Mouse (Mus musculus) spleen, postnatal 14 days (tissue): ENCODE measurements around the gene Bak1.

ENCODE experiments used
- DNase-seq, 2 experiments: peaks; one replicate each; pipeline ENCODE4 v3.0.0; 2021 to 2022; ENCODE audit warnings: low spot score in 2 of 2

Bak1 gene

DNA sequence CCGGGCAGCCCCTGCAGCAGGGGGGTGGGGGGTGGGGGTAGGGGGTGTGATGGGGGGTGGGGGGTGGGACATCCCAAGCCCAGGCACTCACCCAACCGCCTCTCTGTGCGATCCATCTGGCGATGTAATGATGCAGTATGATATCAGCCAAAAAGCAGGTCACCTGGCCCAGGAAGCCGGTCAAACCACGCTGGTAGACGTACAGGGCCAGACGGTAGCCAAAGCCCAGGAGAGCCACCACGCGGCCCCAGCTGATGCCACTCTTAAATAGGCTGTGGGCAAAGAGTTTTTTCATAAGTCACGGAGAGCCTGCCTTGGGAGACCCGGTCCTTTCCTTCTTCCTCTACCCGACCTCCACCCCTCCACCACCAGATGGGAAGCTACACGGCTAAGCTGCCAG is 7.7 kb downstream of the Bak1 start:
- no peak for DNase-seq

DNA sequence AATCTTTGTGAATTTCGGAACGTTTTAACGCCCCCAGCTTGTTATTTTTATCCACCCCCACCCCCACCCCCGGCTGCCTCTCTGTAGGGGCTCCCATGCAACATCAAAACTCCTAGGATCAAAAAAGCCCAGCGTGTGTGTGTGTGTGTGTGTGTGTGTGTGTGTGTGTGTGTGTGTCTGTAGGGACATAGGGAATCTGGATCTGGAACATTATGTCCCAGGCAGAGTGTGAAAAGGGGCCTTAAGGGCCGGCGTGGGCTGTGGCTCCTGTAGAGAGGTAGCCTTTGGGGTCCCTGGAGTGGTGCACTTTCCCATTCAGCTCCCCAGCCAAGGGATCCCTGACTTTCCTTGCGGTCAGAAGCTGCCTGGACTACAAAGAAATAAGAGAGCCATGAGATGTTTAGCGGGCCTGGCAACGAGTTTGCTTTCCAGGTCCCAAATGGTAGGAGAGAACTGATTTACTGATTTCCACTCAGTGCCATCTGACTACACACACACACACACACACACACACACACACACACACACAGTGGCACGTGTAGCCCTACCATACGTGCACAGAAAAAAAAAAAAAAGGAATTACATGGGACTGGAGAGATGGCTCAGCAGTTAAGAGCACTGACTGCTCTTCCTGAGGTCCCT is 10.1 kb downstream of the Bak1 start:
- DNase-seq: no peak

DNA sequence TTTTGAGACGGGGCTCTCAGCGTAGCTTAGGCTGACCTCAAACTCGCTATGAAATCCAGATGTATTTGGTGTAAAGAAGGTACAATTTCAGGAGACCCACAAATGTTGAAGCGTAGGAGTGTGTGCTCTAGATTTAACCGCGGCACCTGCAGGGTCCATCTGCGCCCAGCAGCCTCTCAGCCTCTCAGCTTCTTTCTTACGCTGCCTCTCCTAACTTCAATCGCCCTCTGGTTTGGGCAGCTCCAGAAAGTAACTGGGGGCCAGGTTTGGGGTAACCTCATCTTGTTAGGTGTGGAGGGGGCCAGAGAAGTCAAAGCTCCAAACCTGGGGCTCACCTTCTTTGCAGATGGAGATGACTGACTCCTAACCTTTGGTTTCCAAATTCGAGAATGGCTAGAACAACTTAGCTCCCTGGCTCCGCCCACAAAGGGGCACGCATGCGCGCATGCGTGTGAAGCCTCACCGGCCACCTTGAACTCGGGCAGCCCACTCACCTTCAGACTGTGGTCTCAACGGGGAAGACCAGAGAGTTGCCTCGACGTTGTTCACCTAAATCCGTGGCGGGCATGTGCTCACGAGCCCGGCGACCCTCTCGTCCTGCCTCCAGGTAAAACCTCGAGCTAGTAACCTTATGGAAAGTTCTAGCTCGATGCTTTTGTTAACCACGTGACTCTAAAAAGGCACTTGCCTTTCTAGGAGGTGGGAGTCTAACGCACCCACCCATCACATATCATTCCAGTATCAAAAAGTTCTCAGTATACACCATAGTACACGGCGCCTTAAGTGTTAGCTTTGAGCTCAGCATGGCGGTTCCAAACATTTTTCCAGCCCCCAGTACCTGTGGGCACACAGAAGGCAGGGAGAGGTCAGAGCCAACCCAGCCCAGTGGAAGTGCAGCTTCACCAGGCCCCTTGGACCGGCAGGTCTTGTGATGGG is 11.0 kb downstream of the Bak1 start:
- peak; percentile 77 to 84 for DNase-seq

DNA sequence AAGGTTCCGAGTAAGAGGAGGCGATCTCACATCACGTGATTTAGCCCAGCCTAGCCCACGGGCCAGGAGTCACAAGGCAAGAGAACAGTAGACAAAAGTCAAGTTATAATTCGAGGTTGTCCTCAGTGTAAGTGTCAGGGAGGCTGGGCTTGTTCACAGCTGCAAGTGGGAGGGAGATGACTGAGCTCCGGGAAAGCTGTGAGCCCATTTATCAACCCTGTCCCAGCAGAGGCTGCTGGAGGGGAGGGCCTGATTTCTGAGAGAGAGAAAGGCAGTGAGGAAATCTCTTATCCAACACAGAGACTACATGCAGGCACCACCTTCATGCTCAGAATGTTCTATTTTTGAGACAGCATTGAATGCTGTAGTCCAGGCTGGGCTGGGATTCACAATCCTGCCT is 15.9 kb downstream of the Bak1 start:
- no peak for DNase-seq

DNA sequence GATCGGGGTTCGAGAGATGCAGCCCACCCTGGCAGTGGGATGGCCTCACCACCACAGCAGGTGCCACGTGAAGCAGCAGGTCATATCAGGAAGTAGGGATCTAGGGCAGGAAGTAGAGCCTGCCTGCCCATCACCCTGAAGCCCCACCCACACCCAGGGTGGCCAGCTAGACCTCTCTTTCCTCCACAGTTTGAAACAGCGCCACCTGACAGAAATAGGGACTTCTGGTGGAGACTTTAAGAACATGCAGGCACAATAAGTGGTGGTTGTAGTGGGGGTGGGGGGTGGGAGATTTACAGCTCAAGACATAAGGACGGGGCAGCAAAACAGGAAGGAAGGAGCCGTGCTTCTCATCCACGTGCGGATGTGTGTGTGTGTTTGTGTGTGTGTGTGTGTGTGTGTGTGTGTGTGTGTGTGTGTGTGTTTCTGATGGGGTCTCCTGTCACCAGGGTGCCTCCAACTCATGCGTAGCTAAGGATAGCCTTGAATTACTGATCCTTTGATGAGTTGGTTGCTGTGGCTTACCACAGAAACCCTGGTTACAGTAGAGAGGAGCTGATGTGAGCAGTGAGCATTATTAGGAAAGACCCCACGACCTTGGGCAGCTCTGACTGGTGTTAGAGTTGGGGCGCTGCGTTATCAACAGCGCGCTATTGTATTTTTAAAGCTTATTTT is 16.7 kb downstream of the Bak1 start:
- peak; percentile 37 to 44 for DNase-seq

DNA sequence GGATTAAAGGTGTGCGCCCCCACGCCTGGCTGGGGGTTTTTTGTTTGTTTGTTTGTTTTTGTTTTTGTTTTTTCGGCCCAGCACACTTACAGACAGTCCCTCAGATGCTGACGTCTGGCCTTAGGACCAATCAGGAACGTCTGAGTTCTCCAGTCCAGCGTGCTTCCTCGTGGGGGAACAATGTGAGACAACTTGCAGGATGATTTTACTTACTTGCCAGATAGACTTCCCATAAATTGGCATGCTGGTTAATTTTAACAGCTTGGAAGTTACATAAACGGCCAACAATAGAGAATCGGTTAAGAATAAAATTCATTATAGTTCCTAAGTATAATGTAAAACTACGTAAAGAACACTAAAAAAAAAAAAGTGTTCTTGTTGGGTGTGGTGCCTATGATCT is 17.6 kb downstream of the Bak1 start:
- no peak for DNase-seq

DNA sequence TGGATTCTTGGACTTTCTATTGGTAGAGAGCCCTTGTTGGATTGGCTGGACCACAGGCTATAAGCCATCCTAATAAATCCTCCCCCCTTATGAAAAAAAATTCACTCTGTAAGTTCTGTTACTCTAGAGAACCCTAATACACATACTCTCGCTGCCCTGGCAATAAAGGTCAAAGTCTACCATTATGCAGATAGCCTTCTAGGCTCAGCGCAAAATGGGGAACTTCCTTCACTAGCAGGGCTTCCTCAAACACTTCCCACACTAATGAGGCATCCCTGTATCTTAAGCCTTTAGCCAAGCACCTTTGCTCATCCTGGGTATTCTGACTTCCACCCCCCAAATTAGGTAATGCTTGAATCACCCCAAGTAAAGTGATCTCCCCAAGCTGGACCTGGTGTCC is 20.5 kb downstream of the Bak1 start:
- DNase-seq: no peak

DNA sequence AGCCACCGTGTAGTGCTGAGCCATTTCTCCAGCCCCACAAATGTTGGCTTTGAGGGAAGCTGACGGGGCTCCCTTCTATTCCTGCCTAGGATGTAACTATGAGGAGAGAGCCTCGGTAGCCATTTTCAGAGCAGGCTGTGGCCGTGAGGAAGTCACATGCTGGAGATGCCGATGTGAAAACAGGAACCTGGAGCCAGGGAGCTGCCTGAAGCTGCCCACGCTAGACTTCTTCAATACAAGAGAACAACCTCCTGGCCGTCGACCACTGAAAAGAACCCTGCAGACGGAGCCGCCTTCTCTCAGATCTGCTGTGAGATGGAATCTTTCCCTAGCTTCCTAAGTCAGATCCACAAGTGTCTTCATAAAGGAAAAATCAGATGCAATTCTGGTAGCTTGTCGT is 23.2 kb downstream of the Bak1 start:
- DNase-seq: no peak

DNA sequence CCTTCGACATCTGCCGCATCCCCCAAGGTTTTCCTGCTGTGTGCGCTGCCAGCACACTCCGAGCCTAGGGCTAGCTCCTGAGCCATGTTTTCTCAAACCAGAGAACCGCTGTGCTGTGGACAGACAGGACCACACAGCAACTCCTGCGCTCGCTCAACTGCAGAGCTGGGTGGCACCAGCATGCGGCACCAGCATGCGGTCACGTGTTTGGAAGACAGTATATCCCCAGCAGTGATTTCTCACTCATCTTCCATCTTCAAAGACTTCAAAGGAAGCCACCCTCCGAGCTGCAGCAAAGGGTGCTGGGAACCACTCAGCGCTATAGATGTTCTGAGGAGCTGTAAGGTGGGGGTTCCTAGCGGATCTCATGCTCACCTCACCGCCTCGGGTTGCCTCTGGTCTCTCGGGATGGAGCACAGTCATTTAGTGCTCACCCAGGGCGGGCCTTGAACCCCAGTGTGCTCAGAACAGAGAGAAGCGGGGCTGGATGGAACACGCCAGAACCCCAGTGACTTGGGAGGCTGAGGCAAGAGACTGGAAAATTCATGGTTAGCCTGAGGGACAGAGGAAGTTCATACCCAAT is 23.8 kb downstream of the Bak1 start:
- DNase-seq: no peak

DNA sequence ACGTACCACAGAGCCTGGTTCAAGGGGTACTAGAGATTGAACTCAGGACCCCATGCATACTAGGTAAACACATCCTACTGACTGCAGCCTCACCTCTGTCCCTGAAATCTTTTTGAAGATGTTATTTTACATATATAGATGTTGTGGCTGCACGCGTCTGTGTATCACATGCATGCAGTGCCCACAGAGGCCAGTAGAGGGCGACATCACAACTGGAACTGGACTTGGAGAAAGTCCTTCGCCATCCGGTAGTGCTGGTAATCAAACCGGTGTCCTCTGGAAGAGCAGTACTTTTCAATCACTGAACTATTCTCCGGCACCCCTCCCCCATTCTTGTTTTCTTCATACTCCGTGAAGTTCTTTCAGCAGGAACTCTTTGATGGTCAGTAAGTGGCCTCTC is 24.4 kb downstream of the Bak1 start:
- DNase-seq: peak; percentile 51 to 68

DNA sequence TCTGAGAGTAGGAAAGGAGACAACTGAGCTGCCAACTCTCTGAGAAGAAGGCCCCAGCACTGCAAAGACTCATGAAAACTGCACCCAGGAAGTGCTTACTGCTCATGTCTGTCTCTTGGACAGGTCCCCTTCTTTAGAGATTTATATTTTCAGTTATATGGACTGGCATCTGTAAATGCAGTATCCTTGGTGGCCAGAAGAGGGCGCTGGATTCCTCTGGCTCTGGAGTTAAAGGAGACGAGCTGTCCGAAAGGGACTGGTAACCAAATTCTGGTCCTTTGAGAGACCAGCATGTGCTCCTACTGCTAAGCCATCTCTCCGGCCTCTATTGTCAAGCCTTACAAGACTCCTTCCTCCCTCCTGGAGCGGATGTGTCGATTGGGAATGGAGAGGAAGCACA is 26.9 kb downstream of the Bak1 start:
- peak in 1 of 2 experiments; percentile 46 for DNase-seq

DNA sequence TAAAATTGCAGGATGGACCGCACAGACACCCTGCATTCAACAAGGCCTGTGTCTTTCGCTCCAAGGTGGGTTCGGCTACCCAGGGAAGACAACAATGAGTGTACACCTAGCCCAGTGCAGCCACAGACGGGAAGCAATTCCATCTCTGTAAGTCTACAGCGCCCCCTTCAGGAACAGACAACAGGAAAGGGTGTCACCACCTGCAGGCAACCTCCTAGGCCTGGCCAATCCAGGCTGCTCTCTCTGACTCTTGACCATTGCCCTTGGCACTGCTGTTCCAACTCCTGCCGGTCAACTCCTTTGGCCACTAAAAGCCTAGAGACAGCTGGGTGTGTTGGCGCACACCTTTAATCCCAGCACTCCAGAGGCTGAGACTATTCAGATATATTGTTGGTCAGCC is 27.7 kb downstream of the Bak1 start:
- peak in 1 of 2 experiments; percentile 59 for DNase-seq

DNA sequence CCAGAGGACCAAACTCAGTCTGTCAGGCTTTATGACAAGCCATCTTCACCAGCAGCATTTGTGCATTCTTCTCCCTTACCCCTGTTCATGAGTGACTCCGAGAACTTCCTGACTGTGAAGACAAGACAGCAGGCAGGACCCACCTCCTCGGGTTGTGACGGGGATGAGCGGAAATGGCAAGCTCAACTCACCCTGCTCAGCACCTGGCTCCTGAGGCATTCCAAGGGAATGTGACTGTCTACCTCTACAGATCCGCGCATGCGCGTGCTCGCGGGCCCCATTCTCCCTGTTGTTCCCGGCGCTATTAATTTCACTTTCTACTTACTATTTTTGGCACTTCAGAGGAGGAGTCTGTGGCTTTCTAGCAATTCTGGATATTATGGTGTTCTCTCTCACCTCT is 28.8 kb downstream of the Bak1 start:
- no peak for DNase-seq

DNA sequence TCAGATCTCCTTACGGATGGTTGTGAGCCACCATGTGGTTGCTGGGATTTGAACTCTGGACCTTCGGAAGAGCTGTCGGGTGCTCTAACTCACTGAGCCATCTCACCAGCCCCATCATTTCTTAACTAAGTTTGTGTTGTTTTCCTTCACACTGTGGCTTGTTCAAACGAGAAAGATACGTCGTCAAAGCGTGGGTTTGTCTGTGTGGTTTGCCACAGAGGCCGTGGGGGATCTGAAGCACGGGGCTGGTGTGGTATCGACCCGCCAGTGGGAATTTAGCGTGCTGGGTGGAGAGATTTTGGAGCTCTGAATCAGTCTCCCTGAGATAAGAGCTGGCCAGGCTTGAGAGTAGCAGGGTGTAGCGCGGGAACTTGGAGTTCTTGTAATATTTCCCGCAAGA is 30.5 kb downstream of the Bak1 start:
- DNase-seq: no peak

DNA sequence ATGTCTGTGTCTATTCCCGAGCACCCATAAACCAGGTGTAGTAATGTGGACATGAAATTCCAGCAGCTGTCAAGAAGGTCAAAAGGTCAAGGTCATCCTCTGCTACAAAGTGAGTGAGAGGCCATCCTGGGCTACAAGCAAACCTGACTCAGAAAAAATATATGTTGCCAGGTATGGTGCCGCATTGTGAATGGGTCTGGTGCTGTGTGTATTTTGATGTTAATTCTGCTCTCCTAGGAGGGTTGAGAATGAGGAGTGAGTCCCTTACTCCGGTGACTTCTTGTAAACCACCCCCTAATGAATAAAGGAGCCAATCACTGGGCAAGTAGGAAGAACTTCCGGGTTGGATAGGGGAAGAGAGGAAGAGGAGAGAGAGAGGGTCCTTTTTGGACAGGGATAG is 31.1 kb downstream of the Bak1 start:
- no peak for DNase-seq

DNA sequence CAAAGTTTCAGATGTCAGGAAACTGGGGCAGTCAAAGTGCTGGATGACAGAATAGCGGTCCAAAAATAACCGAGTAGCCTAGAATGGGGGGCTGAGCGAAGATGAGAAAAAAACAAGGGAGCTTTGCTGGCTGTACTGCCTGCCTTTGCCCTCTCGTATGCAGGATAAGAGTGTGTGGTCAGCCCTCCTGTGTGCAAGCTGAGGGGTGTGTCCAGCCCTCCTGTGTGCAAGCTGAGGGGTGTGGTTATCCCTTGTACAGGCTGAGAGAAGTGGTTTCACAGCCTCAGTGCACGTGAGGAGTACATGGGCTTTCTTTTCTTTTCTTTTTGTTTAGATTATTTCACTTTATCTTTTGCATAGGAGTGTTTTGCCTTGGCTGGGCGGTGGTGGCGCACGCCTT is 33.2 kb downstream of the Bak1 start:
- DNase-seq: no peak

DNA sequence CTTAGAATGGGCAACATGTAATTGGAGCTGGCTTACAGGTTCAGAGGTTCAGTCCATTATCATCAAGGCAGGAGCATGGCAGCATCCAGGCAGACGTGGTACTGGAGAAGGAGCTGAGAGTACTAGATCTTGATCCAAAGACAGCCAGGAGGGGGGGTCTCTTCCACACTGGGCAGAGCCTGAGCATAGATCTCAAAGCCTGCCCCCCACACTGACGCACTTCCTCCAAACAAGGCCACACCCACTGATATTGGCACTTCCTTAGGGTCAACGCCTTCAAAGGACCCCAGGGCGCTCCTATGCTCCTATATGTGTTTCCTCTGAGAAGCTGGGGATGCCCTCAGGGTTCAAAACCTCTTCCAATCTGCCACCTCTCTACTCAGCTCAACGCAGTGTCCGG is 33.8 kb downstream of the Bak1 start:
- DNase-seq: no peak

DNA sequence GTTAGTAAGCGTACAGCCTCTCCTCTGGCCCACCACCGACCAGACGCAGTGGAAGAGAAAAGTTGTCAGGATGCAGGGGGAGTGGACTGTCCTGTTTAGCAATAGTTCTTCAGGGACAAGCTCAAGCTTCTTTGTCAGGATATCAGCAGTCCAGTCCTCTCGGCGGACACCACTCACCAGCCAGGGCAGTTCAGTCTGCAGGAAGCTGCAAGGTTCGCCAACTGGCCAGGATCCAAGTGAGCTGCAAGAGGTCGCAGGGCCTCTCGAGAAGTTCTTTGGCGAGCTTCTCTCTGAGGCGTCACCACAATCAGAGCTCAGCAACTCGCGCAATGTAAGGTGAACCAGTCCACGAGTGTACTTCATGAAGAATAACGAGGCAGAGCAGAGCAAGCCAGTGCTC is 34.4 kb downstream of the Bak1 start:
- DNase-seq: peak in 1 of 2 experiments; percentile 24

DNA sequence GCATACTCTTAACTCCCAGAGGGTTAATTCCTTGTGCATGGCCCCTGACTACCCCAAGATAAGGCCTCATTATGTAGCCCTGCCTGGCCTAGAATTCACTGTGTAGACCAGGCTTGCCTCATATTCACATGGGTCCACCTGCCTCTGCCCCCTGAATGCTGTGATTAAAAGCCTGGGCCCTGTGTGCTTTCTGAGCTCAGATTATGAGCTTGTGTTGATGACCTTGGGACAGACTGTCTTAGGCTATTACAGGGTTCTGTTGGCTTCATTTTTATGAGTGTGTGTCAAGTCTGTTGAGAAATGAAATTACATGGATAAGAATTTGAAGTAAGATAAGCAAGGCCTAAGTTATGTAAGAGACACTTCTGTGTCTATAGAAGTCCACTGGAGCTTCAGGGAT is 38.3 kb downstream of the Bak1 start:
- no peak for DNase-seq

DNA sequence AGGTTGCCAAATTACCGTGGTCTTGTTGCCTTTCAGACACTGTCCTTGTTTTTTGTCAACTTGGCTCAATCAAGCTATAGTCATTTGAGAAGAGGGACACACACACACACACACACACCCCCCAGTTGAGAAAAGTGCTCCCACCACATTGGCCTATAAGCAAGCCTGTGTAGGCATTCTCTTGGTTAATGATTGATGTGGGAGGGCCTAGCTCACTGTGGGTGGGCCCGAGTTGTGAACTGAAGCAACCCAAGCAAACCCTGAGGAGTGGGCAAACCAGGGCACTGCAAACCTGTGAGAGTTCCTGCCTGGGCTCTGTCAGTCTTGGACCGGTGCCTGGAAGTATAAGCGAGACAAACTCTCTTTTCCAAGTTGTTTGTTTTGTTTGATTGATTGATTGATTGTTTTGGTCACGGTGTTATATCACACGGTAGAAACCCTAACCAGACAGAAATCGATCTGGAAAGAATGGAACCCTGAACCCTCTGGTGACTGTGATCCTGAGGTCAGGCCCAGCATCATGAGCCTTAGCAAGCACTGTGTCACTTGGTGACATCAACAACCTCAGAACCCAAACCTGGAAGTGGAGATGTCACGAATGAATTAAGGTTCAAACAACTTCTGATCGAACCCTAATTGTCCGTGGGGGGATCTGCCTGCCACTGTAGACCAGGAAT is 43.2 kb downstream of the Bak1 start:
- DNase-seq: no peak

DNA sequence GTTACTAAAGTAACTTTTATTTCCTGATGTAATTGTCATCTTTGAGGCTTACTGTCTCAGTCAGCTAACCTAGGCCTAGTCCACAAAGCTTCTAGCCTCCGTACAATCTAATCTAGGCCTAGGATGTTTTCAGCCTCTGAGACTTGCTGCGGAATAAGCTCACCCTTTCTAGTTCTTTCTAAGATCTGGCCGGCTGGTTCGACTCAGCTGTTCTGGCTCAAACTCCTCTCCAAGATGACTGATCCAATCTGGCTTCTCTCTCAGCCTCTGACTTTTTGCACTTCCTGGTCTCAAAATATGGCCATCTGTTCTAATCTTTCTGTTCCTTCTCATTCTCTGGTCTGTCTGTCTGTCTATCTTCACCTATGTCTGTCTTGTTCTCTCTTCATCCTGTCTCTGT is 45.4 kb downstream of the Bak1 start:
- no peak for DNase-seq

DNA sequence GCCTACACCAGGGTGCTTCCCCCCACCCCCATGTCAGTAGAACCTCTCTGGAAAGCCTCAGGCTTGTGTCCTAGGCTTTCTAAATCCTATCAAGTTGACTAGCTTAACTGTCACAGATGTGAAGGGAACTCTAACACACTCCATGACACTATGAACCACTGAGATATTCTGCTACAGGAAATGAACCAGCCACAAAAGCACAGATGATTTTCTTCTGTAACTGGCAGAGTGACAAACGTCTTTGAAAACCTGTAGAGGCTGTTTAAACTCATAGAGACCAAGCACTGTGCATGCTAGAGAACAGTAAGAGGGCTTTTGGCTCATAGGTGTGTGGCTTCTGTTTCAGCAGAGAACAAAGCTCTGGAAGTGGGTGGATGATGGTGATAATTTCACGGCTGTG is 47.8 kb downstream of the Bak1 start:
- DNase-seq: no peak
